In the genomic region with DNA sequence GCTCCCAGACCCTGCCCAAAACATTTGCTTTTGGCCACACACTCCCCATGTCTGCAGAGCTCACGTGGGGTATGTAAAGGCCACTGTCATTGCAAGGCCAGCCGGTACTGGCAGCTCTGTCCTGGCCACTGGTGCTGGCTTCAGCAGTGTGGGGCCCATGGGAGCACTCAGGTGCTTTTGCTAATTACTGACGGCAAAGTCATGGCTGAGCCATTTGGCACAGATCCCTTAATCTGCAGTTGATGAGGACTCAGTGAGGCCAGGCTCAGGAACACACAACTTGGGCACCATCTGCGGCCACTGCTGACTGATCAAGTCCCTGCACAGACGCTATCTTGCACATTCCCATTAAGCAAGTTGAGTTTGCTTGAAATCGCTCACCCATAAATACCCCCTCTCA, we compare ENCODE assay signal across 17 mouse cellular contexts. TPM values are rescaled to one million over a fixed set of nuclear protein-coding genes. Genes with fewer than 3 reads are reported as not detected.
DNase-seq lines count a peak whose midpoint lies in the region; ATAC-seq lines count a peak whose summit lies in the region.
"Had no signal": no experiment of that assay in that cellular context is flagged by ENCODE, and none has a peak within 500 bp of the region (broad histone marks: within the 10 kb centered on the region; RNA-seq: fewer than 3 reads in every experiment).

No protein-coding gene starts in this region.

- intact Hi-C loops in gastrocnemius, postnatal 14 days (cut with DNase I; ENCODE audit: low total_unique reads) = no loop called here

- no peaks in the 10 kb centered on the region for H3K9me3 ChIP-seq in hindbrain, embryonic 12.5 days (replicated peaks)
- H3K9me3 ChIP-seq in hindbrain, embryonic 15.5 days = no peaks in the 10 kb centered on the region
- H3K9me3 ChIP-seq: forebrain, embryonic 15.5 days; limb, embryonic 13.5 days had no signal

- H3K27me3 ChIP-seq in hindbrain, embryonic 12.5 days = no peaks in the 10 kb centered on the region
- H3K27me3 ChIP-seq in hindbrain, embryonic 15.5 days = no peaks in the 10 kb centered on the region
- H3K27me3 ChIP-seq: CH12.LX; forebrain, embryonic 15.5 days; limb, embryonic 13.5 days had no signal

- H3K9ac ChIP-seq in hindbrain, embryonic 12.5 days = no peak overlapping the region
- no peak overlapping the region for H3K9ac ChIP-seq in hindbrain, embryonic 15.5 days
- H3K9ac ChIP-seq: forebrain, embryonic 15.5 days had no signal

- no peak overlapping the region for H3K4me2 ChIP-seq in hindbrain, embryonic 12.5 days (replicated peaks)
- no peak overlapping the region for H3K4me2 ChIP-seq in hindbrain, embryonic 15.5 days
- H3K4me2 ChIP-seq: forebrain, embryonic 15.5 days; limb, embryonic 13.5 days had no signal

- 63% methylated on average over 6 of the region's 6 CpGs for WGBS in hindbrain, embryonic 12.5 days
- WGBS in hindbrain, embryonic 15.5 days = 52% methylated on average over 6 of the region's 6 CpGs

- DNase-seq in kidney, adult 18-20 months = peak; percentile 15
- no peak for DNase-seq in kidney, postnatal 10 days
- DNase-seq in kidney, postnatal 14 days = peak; percentile 12
- DNase-seq in gastrocnemius, postnatal 14 days = no peak
- no peak for DNase-seq in T-cell, adult 2 months (ENCODE audit: low spot score)
- DNase-seq: heart, postnatal 36 days; lung, adult 2 months; spleen, adult 18-20 months; thymus, postnatal 25 days had no signal

- peak overlapping the region; percentile 30; the same call in 1 of the 2 replicates for H3K27ac ChIP-seq in hindbrain, embryonic 12.5 days
- peak overlapping the region; percentile 44; the same call in 1 of the 2 replicates for H3K27ac ChIP-seq in hindbrain, embryonic 15.5 days (replicated peaks)
- H3K27ac ChIP-seq: forebrain, embryonic 15.5 days; left cerebral cortex, adult 2 months; limb, embryonic 13.5 days; stomach, postnatal 0 days had no signal

- ATAC-seq in hindbrain, embryonic 12.5 days (ENCODE audit: low FRiP score) = peak; percentile 53
- no peak for ATAC-seq in hindbrain, embryonic 15.5 days (ENCODE audit: low FRiP score, low read depth)
- ATAC-seq: forebrain, embryonic 15.5 days had no signal

- peaks cover 90% of the 10 kb centered on the region for H3K36me3 ChIP-seq in hindbrain, embryonic 12.5 days
- H3K36me3 ChIP-seq in hindbrain, embryonic 15.5 days = peaks cover 38% of the 10 kb centered on the region

- peaks cover 21% of the 10 kb centered on the region for H3K4me1 ChIP-seq in hindbrain, embryonic 12.5 days
- peaks cover 41% of the 10 kb centered on the region for H3K4me1 ChIP-seq in hindbrain, embryonic 15.5 days (replicated peaks)
- H3K4me1 ChIP-seq: limb, embryonic 13.5 days had no signal

- no peak overlapping the region for H3K4me3 ChIP-seq in hindbrain, embryonic 12.5 days
- H3K4me3 ChIP-seq in hindbrain, embryonic 15.5 days = no peak overlapping the region
- H3K4me3 ChIP-seq: forebrain, embryonic 15.5 days; left cerebral cortex, adult 2 months; limb, embryonic 13.5 days; myocyte had no signal

RNA-seq across cellular contexts. Expression of a gene that starts 59.0 kb away (rescaled TPM):
- polyA plus RNA-seq in hindbrain, embryonic 12.5 days (2016; fragmentation: Nextera tagmentation; extraction: Ambion mirVana) = 75.3 and 86.9 TPM in 2 replicates
- 71.5 and 73.7 TPM in 2 replicates for polyA plus RNA-seq in hindbrain, embryonic 15.5 days (2015; fragmentation: Nextera tagmentation; extraction: Ambion mirVana)
- total RNA-seq in gastrocnemius, postnatal 14 days (2021) = 10 to 100 TPM; 24.1 to 27.2 TPM

Comparison
In these comparisons a context has a peak if more than half of its experiments do, and no peak if none do; other contexts are left out.
1. DNase-seq: peak in kidney, adult 18-20 months (single experiment) and kidney, postnatal 14 days (single experiment); none in kidney, postnatal 10 days (single experiment), gastrocnemius, postnatal 14 days (single experiment) and T-cell, adult 2 months (single experiment).